Mouse (Mus musculus): Measurements from ENCODE around the gene Gm38393.

Gene Gm38393

DNA sequence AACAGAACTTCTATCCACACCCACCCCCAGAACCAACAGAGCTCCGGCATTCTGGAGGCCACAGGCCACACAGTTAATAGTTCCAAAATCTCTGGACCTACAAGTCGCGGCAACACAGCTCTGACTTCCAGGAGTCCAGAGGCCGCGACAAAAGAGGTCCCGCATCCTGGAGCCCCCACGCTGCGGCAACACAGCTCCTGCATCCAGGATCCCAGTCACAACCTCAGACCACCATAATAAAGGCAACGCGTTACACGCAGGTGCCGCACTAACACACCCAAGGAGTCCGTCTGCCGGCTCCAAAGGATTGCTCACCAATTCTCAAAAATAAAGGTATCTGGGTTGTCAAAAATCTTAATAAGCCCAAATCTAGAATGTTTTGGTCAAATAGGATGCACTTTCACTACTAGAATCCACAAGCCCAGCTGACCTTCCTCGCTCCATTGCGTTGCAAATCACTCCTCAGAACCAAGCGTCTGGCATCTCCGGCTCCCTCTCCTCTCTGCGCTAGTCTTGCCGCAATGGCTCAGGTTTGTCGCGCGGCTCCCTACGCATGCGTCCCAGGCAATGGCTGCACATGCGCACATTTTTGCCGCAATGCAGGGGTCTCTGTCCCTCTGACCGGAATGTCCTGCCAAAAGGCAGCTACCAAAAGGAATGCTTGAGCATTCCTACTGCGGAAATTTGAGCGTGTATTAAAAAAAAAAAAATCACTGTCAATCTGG is at the start of gene Gm38393, which contains the start of gene Snurf:
TSS of gene Gm38393 (minus strand) at position 459 of the 725 bp plus-strand sequence.
TSS of gene Snurf (minus strand) at position 444 of the 725 bp plus-strand sequence.
- DNase-seq (ENCODE audit: low spot score): peak; percentile 80

DNA sequence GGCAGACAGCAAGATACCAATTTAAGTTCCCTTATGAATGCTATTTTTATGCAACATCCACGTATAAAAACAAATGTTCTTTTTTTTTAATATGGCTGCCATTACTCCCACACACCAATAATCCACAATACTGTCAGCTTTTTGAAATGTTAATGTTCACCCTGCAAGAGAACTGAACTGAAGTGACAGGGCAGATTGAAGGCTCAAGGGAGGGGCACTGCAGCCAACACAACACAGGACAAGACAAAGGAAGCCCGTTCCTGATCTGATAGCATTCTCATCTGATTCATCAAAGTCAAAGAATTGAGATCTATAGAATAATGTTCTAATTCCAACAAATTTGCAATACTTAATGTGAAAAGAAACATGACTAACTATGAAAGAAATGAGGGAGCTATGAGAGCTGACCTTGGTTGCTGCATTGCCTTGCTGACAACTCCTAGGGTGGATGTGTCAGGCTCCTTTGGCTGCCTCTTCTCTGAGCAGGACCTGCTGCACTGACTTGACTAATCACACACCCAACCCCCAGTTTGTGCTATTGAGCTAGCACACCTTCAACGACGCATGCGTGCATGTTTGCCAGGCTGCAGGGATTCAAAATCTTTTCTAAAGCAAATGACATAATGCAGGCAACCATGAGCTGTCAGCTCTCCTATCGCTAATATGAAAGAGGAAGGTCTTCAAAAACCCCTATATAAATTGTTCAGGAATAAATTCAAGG is 42.8 kb upstream of the Gm38393 start:
- no peak for DNase-seq (ENCODE audit: low spot score)

DNA sequence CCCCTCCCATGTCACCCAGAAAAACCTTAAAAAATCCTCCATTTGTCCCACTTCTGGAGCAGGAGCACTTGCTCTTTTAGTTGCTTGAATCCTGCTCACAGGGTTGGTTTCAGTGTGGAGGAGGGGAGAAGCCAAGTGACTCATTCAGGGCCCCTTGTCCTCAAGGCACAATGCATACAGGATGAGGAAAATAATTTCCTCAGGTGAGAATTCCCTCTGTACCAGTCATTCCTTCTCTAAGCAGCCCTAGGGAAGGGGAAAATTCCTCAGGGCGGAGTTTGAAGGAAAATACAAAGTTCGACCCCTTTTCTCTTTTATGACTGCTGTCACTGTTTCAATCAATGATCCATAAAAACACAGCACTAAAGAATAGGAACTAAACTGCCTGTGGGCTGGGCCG is 8.3 kb upstream of the Gm38393 start:
- DNase-seq (ENCODE audit: low spot score): no peak

DNA sequence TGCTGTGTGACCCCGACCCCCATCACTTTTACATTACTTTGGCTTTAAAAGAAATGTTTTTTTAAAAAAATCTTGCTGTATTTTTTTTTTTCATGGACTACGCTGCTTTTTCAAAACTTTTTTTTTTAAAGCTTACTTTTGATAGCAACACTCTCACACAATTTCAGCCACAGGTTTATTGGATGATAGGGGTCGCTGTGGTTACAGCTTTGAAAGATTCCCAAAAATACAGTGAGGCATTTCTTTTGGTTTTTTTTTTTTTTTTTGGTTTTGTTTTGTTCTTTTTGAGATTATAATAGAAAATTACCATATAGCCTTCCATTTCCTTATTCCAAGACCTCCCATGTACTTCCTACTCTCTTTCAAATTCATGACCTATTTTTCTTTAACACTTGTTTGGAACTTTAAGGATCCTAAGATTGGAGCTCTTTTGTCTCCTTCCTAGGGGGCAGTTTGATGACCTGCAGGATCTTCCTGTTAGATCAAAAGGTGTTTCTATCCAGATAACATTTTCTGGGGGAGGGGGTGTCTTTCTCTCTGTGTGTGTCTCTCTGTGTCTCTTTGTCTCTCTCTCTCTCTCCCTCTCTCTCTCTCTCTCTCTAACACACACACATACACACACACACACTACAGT is 3.0 kb upstream of the Gm38393 start:
- DNase-seq (ENCODE audit: low spot score): peak; percentile 39

DNA sequence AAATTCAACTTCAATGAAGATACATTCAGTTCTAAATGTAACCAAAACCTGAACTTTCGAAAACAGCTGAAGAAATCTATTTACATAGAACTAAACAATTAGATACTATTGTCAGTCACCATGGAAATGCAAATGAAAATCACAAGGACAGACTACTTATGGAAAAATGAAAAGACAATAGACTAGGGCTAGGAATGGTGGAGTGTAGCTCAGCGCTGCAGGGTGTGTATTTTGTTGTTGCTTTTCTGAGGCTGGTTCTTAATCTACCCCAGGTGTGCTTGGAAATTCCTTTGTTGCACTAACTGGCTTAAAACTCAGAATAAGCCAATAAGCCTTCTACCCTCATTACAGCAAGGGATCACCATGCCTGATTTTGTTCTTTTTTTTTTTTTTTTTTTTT is 1.4 kb upstream of the Gm38393 start:
- DNase-seq (ENCODE audit: low spot score): no peak

DNA sequence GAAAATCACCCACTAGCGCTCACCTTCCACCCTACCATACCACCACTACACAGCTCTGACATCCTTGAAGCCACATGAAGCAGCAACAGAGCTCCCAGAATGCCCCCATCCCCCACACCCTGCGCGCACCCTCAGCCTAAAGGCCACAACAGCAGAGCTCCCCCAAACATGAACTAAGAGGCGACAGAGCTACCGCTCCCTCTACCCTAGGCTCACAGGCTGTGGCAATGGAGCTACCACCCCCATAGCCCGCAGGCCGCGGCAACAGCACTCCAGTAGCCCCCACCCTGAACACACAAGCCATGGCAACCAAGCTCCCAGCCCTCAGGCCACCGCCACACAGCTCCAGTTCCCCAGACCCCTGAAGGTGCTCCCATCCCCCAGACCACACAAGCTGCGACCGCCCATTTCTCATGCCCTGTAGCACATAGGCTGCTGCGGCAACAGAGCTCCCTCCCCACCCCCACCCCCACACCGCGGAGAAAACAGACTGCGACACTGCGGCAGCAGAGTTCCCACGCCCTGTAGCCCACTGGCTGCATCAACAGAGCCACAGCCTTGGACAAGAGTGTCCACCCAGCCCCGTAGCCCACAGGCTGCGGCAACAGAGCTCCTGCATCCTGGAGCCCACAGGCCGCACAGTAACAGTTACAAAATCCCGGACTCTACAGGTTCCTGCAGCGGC is 801 bp downstream of the Gm38393 start:
- DNase-seq (ENCODE audit: low spot score): peak; percentile 78

DNA sequence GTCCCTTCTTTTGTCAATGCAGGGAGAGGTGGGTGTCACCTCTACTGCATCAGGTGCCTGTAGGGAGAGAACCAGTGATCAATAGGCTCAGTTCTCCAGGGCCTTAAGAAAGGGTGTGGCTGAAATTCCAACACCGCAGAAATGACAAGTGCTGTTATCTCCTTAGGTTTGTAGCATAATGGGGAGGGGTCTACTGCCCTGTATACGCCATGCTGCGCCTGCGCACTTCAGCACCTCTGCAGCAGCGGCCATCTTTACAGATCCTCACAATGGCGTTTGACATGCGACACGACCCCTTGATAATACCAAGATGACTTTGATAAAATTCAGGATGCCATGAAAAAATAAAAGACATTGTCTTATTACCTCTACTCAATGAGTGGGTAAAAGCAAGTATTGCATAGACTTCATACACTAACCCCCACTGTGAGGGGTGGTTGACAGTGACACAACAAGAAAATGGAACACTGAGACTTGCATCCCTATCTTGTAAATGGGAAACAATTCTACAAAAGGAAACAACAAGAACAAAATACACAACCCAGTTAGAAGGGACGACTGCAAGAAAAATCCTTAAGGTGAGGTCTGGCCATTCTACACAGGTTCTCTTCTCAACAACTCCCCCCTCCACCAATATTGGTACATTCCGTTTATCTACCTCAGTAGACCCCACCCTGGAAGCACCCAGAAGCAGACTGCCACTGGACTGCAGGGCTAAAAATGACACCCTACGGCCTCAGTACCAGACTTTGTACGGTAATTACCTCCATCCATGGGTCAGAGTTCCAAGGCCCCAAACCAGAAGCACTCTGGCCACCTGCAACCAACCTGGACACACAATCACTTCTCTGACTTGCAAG is 1.6 kb downstream of the Gm38393 start:
- DNase-seq (ENCODE audit: low spot score): peak; percentile 68

DNA sequence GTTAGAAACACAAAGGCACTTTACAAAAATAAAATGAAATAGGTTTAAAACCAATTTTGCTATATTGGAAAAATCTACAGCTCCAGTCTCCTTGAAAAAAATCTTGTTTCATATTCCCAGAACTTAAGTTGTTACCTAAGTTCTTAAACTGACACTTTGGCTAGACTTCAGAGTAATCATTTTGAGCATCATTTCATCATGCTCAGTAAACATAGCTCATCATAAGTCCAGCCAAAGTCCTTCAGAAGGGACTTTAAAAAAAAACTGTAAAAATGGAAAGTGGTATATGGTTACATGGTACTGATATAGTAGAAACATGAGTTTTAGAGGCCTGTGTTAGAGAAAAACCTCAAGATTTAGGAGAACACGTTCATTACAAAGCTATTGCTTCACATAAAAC is 26.2 kb downstream of the Gm38393 start:
- no peak for DNase-seq (ENCODE audit: low spot score)
